Mouse (Mus musculus): ENCODE measurements at regions not wholly inside any gene's neighbourhood (a gene's known extent, or its start where the extent isn't known, plus 50 kb on each side); places are given as distances from the start of the nearest gene placed in this dataset.

DNA sequence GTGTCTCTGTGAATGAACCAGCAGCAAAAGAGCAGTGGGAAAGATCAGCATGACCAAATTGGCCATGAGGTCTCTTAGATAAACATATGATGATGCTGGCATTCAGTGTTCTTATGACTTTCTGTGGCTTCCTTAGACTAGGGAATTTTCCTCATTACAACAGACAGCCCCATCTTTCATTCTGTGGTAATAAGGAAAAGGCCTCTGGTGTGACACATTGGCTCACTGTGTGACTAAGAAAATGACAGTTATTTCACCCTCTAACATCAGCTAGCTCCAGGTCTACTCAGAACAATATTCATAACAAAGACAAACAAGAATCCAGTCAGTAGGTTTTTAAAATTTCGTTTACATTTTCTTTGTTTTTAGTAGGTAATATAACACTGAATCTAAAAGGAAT is 103.8 kb upstream of the Inhba start:
- no peak overlapping the region for H3K4me3 ChIP-seq (ENCODE audit: low read length)
- H3K4me1 ChIP-seq (ENCODE audit: control insufficient read depth, insufficient read depth, low read length) = no peaks in the 10 kb centered on the region
- ATAC-seq (ENCODE audit: low FRiP score, low TSS enrichment) = no peak
- WGBS = 66% methylated on average over 1 of the region's 1 CpGs
- H3K9ac ChIP-seq (ENCODE audit: low read depth, low read length) = no peak overlapping the region
- no peaks in the 10 kb centered on the region for H3K27me3 ChIP-seq (ENCODE audit: control insufficient read depth, insufficient read depth, low read length)
- no peak overlapping the region for H3K27ac ChIP-seq (ENCODE audit: low read depth, low read length)
- H3K36me3 ChIP-seq (ENCODE audit: control insufficient read depth, insufficient read depth, low read length) = no peaks in the 10 kb centered on the region
- no peak overlapping the region for H3K4me2 ChIP-seq (replicated peaks; ENCODE audit: low read depth, low read length)
- H3K9me3 ChIP-seq (ENCODE audit: control insufficient read depth, low read length) = no peaks in the 10 kb centered on the region

DNA sequence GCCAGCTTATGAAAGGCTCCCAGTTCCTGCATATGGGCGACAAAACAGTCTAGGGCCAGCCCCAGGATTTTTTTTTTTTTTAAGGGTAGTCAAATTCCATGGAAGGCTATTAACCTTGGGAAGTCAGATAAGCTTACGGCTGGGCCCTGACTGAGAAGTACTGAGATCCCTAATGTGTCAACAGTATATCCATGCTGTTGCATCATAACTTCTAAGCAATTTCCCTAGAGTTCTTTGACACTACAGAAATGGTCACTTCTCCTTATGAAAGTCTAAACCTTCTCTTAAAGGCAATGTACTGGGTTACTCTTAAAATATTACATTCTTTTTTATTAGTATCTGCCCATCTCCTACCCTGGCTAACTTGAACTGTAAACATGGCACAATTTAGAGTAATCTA is 101.1 kb upstream of the Inhba start:
- no peak overlapping the region for H3K9ac ChIP-seq (ENCODE audit: low read depth, low read length)
- ATAC-seq (ENCODE audit: low FRiP score, low TSS enrichment) = no peak
- no peaks in the 10 kb centered on the region for H3K36me3 ChIP-seq (ENCODE audit: control insufficient read depth, insufficient read depth, low read length)
- no peak overlapping the region for H3K27ac ChIP-seq (ENCODE audit: low read depth, low read length)
- no peaks in the 10 kb centered on the region for H3K27me3 ChIP-seq (ENCODE audit: control insufficient read depth, insufficient read depth, low read length)
- H3K4me2 ChIP-seq (replicated peaks; ENCODE audit: low read depth, low read length) = no peak overlapping the region
- H3K4me3 ChIP-seq (ENCODE audit: low read length) = no peak overlapping the region
- no peaks in the 10 kb centered on the region for H3K9me3 ChIP-seq (ENCODE audit: control insufficient read depth, low read length)
- WGBS = 40% methylated on average over 2 of the region's 2 CpGs
- H3K4me1 ChIP-seq (ENCODE audit: control insufficient read depth, insufficient read depth, low read length) = no peaks in the 10 kb centered on the region

DNA sequence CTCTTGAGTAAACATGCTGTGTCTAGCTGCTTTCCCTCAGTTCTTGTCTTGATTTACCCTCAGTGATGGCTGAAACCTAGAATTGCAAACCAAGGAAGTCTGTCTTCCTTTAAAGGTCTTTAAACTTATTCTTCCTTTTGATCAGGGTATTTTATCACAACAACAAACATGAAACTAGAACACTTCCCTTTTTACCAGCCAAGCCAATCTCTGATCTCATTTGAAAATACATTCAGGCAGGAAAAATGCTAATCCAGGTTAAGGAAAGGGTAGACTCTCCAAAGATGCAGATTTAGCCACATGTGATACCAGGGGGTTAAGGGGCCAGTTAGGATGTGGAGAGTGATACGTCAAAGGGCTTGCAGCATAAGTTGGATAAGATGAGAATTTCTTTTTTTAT is 100.4 kb upstream of the Inhba start:
- Histone ChIP-seq H3K27ac (ENCODE audit: low read depth, low read length) (no peak overlapping the region), H3K9me3 (ENCODE audit: control insufficient read depth, low read length) (no peaks in the 10 kb centered on the region), H3K4me2 (replicated peaks; ENCODE audit: low read depth, low read length) (no peak overlapping the region), H3K9ac (ENCODE audit: low read depth, low read length) (no peak overlapping the region), H3K27me3 (ENCODE audit: control insufficient read depth, insufficient read depth, low read length) (no peaks in the 10 kb centered on the region), H3K4me1 (ENCODE audit: control insufficient read depth, insufficient read depth, low read length) (no peaks in the 10 kb centered on the region), H3K4me3 (ENCODE audit: low read length) (no peak overlapping the region), H3K36me3 (ENCODE audit: control insufficient read depth, insufficient read depth, low read length) (no peaks in the 10 kb centered on the region)
- WGBS = 86% methylated on average over 1 of the region's 1 CpGs
- ATAC-seq (ENCODE audit: low FRiP score, low TSS enrichment) = no peak

DNA sequence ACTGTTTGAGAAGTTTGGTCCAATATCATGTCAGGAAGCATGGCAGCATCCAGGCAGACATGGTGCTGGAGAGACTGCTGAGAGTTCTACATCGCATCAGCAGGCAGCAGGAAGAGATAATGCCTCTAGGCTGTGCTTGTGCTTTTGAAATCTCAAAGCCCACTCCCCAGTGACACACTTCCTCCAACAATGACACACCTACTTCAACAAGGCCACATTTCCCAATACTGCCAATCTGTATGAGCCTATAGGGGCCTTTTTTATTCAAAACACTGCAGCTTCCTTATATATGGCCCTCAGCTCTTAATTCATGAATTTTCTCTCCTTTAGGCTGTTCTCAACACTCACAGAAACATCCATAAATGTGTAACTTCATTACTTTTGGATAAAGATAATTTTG is 97.4 kb upstream of the Inhba start:
- H3K9me3 ChIP-seq (ENCODE audit: control insufficient read depth, low read length) = no peaks in the 10 kb centered on the region
- no peak for ATAC-seq (ENCODE audit: low FRiP score, low TSS enrichment)
- H3K27me3 ChIP-seq (ENCODE audit: control insufficient read depth, insufficient read depth, low read length) = no peaks in the 10 kb centered on the region
- WGBS = 83% methylated on average over 1 of the region's 1 CpGs
- no peak overlapping the region for H3K4me3 ChIP-seq (ENCODE audit: low read length)
- H3K4me2 ChIP-seq (replicated peaks; ENCODE audit: low read depth, low read length) = no peak overlapping the region
- no peaks in the 10 kb centered on the region for H3K36me3 ChIP-seq (ENCODE audit: control insufficient read depth, insufficient read depth, low read length)
- no peak overlapping the region for H3K9ac ChIP-seq (ENCODE audit: low read depth, low read length)
- no peaks in the 10 kb centered on the region for H3K4me1 ChIP-seq (ENCODE audit: control insufficient read depth, insufficient read depth, low read length)
- H3K27ac ChIP-seq (ENCODE audit: low read depth, low read length) = no peak overlapping the region

DNA sequence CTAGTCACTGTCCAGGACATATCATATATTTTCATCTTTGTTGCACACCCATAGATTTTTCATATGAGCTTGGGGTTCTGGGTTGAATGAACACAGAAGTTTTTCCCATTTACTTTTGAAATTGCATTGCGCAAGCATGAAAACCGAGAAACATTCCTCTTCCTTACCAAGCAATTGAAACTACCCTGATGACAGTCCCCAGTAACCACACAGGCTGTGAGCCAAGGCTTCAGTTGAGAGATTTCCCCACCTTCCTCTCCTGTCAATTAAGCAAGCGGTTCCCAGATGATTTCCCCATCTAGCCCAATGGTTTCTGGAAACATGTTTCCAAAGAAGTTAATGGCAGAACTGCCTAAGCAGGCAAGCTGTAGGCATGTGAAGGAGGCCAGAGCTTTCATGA is 81.8 kb upstream of the Inhba start:
- WGBS = 83% methylated on average over 3 of the region's 3 CpGs
- no peak overlapping the region for H3K27ac ChIP-seq (ENCODE audit: low read depth, low read length)
- H3K36me3 ChIP-seq (ENCODE audit: control insufficient read depth, insufficient read depth, low read length) = no peaks in the 10 kb centered on the region
- no peaks in the 10 kb centered on the region for H3K9me3 ChIP-seq (ENCODE audit: control insufficient read depth, low read length)
- ATAC-seq (ENCODE audit: low FRiP score, low TSS enrichment) = no peak
- no peaks in the 10 kb centered on the region for H3K27me3 ChIP-seq (ENCODE audit: control insufficient read depth, insufficient read depth, low read length)
- H3K4me1 ChIP-seq (ENCODE audit: control insufficient read depth, insufficient read depth, low read length) = no peaks in the 10 kb centered on the region
- H3K4me2 ChIP-seq (replicated peaks; ENCODE audit: low read depth, low read length) = no peak overlapping the region
- H3K9ac ChIP-seq (ENCODE audit: low read depth, low read length) = no peak overlapping the region
- no peak overlapping the region for H3K4me3 ChIP-seq (ENCODE audit: low read length)

DNA sequence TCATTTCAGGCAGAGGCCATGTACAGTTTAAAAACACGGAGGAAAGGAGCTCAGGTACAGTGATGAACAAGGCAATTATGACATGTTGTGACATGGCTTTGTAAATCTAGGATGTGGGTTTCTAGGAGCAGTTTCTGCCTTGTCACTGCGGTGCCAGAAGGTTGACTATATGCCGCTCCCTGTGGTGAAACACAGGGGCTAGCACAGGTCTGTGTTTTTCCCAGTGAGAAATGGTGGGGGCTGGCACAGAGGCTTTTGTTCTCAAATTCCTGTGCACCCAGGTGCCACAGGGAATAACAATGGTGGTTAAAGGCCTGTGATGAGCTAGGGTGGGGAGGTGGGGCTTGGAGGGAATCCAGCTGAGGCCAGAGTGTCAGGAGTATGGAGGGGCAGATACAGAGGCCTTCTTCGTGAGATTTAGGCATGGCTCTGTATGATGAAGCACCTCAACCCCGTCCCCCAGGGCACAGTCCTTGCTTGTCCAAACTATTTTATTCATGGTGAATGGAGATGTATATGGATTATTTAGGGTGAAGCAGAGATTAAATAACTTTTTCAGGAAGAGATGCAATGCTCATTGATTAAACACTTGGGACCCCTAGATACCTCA is 80.0 kb upstream of the Inhba start:
- Histone ChIP-seq H3K9me3 (ENCODE audit: control insufficient read depth, low read length) (no peaks in the 10 kb centered on the region), H3K9ac (ENCODE audit: low read depth, low read length) (no peak overlapping the region), H3K4me3 (ENCODE audit: low read length) (no peak overlapping the region), H3K36me3 (ENCODE audit: control insufficient read depth, insufficient read depth, low read length) (no peaks in the 10 kb centered on the region), H3K4me2 (replicated peaks; ENCODE audit: low read depth, low read length) (no peak overlapping the region), H3K27ac (ENCODE audit: low read depth, low read length) (no peak overlapping the region), H3K27me3 (ENCODE audit: control insufficient read depth, insufficient read depth, low read length) (no peaks in the 10 kb centered on the region), H3K4me1 (ENCODE audit: control insufficient read depth, insufficient read depth, low read length) (no peaks in the 10 kb centered on the region)
- WGBS = 34% methylated on average over 5 of the region's 5 CpGs
- ATAC-seq (ENCODE audit: low FRiP score, low TSS enrichment) = no peak

DNA sequence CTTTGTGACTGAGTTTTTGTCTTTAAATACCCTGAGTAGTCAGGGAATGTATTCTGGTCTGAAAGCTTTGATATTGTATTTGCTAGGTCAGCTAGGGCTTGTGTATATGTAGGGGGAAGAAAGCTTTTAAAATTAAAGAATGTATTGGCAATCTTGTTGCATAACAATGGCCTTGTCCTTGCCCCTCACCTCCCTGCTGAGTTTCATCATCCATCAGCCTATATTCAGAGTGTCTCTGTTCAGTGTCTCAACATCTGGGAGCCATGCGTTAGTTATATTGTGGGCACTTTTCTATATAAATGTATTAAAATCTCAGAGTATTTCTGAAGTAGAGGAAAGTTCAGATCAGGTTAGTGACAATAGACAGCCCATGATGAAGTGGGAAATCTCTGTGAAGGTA is 76.0 kb upstream of the Inhba start:
- ATAC-seq (ENCODE audit: low FRiP score, low TSS enrichment) = no peak
- H3K4me3 ChIP-seq (ENCODE audit: low read length) = no peak overlapping the region
- H3K4me1 ChIP-seq (ENCODE audit: control insufficient read depth, insufficient read depth, low read length) = no peaks in the 10 kb centered on the region
- H3K27ac ChIP-seq (ENCODE audit: low read depth, low read length) = no peak overlapping the region
- no peaks in the 10 kb centered on the region for H3K36me3 ChIP-seq (ENCODE audit: control insufficient read depth, insufficient read depth, low read length)
- H3K9me3 ChIP-seq (ENCODE audit: control insufficient read depth, low read length) = no peaks in the 10 kb centered on the region
- WGBS = 89% methylated on average over 1 of the region's 1 CpGs
- H3K9ac ChIP-seq (ENCODE audit: low read depth, low read length) = no peak overlapping the region
- H3K27me3 ChIP-seq (ENCODE audit: control insufficient read depth, insufficient read depth, low read length) = no peaks in the 10 kb centered on the region
- H3K4me2 ChIP-seq (replicated peaks; ENCODE audit: low read depth, low read length) = no peak overlapping the region

DNA sequence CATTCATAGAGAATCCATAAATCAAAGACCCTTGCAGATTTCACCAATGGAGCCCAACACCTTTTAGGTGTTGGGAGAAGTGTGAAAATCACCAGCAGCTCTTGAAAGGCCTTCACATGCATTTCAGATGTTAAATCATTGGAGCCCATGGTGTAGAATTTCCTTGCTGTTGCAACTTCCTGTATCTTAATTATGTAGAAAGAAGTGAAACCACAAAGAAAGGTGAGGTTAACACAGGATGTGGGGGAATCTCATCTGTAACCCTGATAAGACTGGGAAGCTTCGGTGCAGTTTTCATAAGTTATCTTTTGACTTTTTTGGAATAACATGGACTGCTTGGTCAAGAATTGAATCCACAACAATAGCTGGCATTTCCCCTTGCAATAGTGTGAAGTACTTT is 75.5 kb upstream of the Inhba start:
- no peaks in the 10 kb centered on the region for H3K36me3 ChIP-seq (ENCODE audit: control insufficient read depth, insufficient read depth, low read length)
- no peak overlapping the region for H3K4me3 ChIP-seq (ENCODE audit: low read length)
- no peak overlapping the region for H3K4me2 ChIP-seq (replicated peaks; ENCODE audit: low read depth, low read length)
- 67% methylated on average over 1 of the region's 1 CpGs for WGBS
- no peaks in the 10 kb centered on the region for H3K4me1 ChIP-seq (ENCODE audit: control insufficient read depth, insufficient read depth, low read length)
- H3K27ac ChIP-seq (ENCODE audit: low read depth, low read length) = no peak overlapping the region
- no peaks in the 10 kb centered on the region for H3K9me3 ChIP-seq (ENCODE audit: control insufficient read depth, low read length)
- no peak overlapping the region for H3K9ac ChIP-seq (ENCODE audit: low read depth, low read length)
- no peak for ATAC-seq (ENCODE audit: low FRiP score, low TSS enrichment)
- no peaks in the 10 kb centered on the region for H3K27me3 ChIP-seq (ENCODE audit: control insufficient read depth, insufficient read depth, low read length)

DNA sequence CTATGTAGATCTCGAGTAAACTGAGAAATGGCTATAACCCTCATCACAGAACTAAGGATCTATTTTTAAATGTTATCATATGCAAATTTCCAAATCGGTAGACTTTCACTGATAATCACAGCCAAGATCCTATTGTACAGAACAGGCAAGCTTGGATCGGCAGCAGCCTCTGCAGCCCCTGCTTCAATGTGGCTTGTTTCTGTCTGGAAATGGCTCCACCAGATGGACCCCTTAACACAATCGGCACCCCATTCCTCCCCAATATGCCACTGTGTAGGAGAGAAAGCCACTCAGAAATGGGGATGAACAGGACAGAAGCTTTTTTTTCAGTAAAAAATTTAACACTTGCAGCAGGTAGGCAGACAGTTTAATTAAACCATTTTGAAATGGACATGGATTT is 61.5 kb upstream of the Inhba start:
- H3K4me3 ChIP-seq (ENCODE audit: low read length) = no peak overlapping the region
- ATAC-seq (ENCODE audit: low FRiP score, low TSS enrichment) = no peak
- no peak overlapping the region for H3K27ac ChIP-seq (ENCODE audit: low read depth, low read length)
- no peaks in the 10 kb centered on the region for H3K36me3 ChIP-seq (ENCODE audit: control insufficient read depth, insufficient read depth, low read length)
- H3K9me3 ChIP-seq (ENCODE audit: control insufficient read depth, low read length) = no peaks in the 10 kb centered on the region
- no peaks in the 10 kb centered on the region for H3K27me3 ChIP-seq (ENCODE audit: control insufficient read depth, insufficient read depth, low read length)
- H3K4me2 ChIP-seq (replicated peaks; ENCODE audit: low read depth, low read length) = no peak overlapping the region
- no peak overlapping the region for H3K9ac ChIP-seq (ENCODE audit: low read depth, low read length)
- H3K4me1 ChIP-seq (ENCODE audit: control insufficient read depth, insufficient read depth, low read length) = no peaks in the 10 kb centered on the region
- WGBS = 82% methylated on average over 4 of the region's 4 CpGs

Measured in kidney, embryonic 14.5 days (tissue).